Mouse (Mus musculus) frontal cortex, postnatal 10 days (tissue): Measurements from ENCODE around the gene Nck2.
"Not testable (repeated sequence)": the region's sequence is repeated elsewhere in the genome, so short reads cannot be mapped to it uniquely, and the experiment has no call there.

Experiments used
- DNase-seq, 2 experiments: peaks; one replicate each; pipeline ENCODE4 v3.0.0; 2022; ENCODE audit warnings: low spot score in 2 of 2, mixed read lengths in 1 of 2

Nck2 gene

DNA sequence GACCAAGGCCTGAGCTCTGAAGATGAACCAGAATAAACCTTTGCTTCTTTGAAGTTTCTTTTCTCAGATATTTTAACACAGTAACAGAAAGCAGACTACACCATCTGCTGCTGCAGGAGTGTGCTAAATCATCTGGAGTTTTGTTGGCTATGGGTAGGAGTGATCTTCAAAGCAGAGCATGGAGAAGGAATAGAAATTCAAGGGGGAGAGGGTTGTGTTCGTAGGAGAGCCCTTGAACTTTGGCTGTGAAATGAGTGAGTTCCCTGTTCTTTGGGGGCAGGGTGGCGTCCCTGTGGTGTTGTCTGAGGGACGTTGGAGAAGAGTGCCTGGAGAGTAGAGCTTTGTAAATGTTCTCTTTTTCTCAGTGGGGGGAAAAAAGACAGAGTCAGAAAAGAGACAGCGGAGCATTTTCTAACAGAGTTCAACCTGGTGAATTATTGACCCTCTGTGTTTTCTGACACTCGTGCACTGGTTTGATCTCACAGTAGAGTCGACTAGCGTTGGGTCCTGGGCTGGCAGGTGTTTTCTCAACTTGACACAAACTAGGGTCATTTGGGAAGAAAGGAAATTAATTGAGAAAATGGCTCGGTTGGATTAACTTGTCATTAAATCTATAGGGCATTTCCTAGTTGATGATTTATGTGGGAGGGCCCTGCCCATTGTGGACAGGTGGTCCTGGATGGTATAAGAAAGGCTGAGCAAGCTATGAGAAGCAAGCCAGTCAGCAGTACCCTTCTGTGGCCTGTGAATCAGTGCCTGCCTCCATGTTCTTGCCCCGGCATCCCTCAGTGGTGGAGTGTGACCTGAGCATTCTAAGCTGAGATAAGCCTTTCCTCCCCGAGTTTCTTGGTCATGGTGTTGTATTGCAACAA, 57.8 kb downstream of the Nck2 start:
- no peak for DNase-seq

DNA sequence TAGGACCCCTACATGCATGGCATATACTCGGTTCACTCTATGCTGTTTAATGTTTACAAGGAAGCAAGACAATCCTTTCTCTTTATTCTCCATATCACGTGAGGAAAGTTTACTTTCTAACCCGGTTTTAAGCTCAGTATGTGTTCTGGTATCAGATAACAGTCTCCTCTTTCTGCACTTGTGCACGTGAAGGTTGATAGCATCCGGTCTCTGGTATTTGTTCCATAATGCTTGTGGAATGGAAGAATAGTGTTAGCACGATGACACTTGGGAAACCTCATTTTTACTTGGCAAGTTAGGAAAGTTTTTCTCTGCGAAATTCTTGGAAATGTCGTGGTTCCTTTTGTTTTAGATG, 58.4 kb downstream of the Nck2 start:
- no peak for DNase-seq

GRCm38 (mm10) chr1:43503261-43503660, 58.9 kb downstream of the Nck2 start:
- no peak for DNase-seq

- no peak for DNase-seq
These were observed 59.3 kb downstream of the Nck2 start for GRCm38 (mm10) chr1:43503676-43504075.

DNA sequence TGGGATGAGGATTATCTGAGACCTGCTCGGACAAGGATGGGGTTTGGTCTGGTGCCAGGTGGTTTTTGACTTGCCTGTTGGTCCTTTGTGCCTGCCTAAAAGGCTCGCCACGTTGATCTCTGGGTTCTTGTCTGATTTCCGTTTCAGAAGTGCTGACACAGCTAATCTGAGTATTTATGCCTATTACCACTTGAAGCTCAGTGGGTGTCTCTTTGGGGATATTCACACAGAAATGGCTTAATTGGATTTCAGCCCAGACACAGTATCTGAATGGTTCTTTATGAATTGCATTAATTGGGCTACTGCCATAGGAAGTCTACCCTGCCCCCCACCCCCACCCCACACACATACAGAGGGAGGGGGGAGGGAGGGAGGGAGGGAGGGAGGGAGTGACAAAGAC, 59.9 kb downstream of the Nck2 start:
- no peak for DNase-seq

GRCm38 (mm10) chr1:43506638-43507037, 62.3 kb downstream of the Nck2 start:
- DNase-seq = no peak

GRCm38 (mm10) chr1:43507809-43508208, 63.4 kb downstream of the Nck2 start:
- no peak for DNase-seq

- no peak for DNase-seq
These were observed 66.9 kb downstream of the Nck2 start for GRCm38 (mm10) chr1:43511256-43511655.

- no peak for DNase-seq
These were observed 67.3 kb downstream of the Nck2 start for GRCm38 (mm10) chr1:43511667-43512066.

- DNase-seq = no peak
These were observed 73.0 kb downstream of the Nck2 start for GRCm38 (mm10) chr1:43517405-43517804.

DNA sequence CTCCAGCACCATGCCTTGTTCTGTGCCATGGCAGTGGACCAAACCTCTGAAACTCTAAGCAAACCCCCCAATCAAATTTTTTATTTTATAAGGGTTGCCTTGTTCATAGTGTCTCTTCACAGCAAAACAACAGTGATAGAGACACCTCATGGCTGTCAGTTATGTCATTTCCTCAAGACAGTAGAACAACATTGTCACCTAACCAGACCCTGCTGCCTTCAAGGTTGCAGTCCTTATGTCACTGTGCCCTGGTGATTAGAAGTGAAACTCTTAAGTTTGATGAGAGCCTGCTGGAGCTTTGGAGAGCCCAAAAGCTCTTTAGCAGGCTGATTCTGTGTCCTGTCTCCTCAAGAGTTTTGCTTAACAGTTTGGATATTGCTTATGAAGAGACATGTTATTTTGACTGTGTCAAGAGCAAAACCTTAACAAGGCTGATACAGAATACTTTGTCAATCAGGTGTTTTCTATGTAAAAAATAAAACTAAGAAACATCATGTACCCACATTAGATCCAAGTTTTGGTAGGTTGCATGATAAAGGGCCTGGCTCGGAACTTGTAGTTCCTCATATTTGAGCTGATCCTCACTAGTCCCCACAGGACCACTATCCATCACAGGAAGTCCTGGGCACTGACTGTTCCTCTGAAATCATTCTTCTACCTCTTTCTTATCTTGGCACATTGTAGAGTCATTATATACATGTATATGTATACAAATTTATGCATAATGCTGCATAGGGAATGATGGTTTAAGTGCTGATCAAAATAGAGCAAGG, 76.0 kb downstream of the Nck2 start:
- no peak for DNase-seq

DNA sequence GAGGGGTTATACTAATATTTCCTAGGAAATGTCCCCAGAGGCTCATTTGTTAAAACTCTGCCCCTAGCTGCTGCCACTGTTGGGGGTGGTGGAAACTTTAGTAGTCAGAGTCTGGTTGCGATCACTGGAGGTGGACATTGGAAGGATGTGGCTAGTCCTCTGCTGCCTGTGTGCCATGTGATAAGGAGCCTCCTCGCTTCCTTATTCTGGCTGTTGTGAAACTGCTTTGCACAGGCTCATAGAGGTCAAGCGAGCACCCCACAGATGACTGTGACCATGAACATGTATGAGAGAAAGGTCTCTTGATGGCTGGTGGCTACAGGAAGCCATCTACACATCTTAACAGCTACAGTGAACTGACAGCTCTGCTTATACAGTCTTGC, 76.6 kb downstream of the Nck2 start:
- DNase-seq = no peak

DNA sequence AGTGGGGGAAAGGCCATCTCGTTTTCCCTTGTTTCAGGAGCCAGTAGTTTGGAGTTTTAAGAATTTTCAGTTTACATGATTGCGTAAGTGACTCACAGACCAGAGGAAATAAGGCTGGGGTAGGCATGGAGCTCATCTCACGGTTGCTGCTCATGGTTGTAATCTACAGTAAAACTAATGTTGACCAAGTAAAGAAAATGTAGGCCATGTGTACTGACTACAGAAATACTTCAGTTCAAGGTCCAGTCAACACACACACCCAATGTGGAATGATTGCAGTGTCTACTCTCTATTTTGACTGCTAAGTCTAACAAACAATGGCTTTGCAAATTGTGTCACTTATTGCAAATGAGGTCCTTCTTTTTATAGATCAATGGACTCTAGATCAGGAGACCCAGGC, 77.1 kb downstream of the Nck2 start:
- DNase-seq = no peak

DNA sequence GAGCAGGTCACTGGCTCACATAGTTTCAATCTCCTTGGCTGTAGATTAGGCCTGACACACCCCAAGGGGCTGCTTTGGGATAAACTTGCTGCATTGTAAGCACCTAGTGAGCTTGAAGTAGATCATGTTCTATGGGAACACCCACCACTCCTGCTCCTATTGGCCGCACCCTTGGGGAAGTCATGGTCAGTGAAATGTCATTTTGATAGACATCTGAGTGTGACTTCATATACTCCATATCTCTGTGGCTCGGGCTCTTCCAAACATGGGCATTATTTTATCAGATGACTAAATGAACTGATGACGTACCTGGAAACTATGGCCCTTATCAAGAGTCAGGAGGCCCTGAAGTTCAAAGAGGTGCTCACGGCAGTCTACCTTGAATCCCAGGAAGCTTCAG, 77.6 kb downstream of the Nck2 start:
- no peak for DNase-seq

DNA sequence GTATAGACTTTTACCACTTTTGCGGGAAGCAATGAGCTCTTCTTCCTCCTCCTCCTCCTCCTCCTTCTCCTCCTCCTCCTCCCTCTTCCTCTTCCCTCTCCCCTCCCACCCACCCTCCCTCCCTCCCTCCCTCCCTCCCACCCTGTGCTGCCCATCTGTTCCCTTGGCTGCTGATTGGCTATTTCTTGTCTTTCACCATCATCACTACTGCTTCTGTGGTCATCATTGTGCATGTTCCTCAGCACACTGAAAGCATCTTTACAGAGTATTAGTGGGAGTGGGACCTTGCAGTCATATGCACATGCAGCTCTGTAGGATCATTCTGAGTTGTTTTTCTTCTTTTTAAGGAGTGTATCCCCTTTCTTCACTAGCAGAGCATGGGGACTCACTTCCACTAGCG, 78.6 kb downstream of the Nck2 start:
- no peak for DNase-seq

- no peak for DNase-seq
These were observed 80.0 kb downstream of the Nck2 start for GRCm38 (mm10) chr1:43524332-43524731.

DNA sequence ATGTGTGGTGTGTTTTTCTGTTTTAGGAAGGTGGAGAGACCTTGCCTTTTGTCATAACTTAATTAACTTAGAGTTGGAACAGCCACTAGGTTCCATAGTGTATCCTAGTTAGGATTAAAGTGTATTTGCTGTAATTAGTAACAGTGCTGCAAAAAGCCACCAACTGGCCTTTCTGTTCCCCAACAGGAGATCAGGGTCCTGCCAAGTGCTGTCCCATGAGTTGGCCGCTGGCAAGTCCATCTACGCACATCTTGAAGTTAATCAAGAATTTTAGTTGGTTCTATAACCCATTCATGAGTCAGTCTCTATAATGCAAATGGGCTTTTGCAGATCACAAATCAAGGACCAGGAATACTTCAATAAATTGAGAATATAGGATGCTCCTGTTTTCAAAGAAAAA, 83.9 kb downstream of the Nck2 start:
- DNase-seq = no peak

DNA sequence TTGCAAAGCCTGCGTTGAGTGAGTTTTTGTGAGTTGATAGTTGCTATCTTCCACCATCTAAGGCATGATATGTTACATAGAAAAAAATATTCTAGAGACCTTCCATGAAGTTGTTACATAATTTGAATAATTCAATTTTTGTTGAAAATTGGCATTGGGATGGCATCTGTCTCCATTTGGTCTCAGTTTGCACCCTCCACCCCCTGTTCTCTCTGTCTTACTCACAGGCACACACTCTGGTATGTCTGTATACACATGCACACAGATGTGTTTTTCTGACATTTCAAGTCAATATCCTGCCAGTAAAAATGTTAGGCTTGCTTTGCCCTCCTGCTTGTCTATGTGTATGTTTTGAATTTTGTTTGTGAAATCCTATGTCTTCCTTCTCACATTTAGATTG, 84.7 kb downstream of the Nck2 start:
- DNase-seq = no peak

DNA sequence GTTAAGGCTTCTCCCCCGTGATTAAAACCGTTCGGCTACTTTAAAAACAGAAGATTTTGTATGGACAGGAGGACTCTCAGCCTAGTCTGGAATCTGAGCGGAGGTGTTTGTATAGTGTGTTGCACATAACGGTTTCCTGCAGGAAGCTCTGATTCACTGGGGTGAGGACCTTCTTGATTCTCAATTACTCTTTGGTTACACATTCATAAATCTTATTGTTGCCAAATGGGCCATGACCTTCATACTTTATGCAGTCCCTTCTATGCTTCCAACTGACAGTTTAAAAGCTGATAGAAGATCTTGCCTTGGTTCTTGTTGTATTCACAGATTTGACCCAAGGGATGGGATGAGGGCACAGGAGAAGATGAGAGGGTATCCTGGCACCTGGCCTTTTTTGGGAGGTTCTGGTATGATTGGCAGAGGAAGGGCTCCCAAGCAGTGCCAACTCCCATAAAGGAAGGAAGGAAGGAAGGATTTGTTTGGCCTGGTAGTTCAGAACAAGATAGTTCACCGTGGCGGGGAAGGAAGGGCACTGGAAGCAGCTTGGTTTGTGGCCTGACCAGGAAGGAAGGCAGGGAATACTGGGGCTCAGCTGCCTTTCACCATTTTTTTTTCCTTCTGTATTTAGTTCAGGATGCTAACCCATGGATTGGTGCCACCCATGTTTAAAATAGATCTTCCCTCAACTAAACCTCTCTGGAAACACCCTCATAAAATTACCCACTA, 86.1 kb downstream of the Nck2 start:
- no peak for DNase-seq

DNA sequence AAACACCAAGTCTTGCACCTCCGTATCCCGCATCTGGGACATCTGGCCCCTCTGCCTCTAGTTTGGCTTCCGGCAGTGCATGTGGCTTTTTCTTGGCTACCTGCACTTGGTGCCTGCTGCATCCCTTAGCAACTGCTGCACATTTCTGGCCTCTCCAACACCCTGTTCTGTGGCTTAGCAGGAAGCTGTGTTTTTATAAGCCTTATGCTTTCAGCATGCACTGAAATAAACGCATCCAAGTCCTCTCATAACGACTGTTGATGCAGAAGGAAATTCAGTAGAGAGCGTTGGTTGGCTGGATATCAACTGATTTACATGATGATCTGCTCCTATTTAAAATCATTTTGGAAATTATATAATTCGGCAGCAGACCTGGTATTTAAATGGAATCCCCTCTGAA, 86.9 kb downstream of the Nck2 start:
- DNase-seq = peak in 1 of 2 experiments; percentile 18

- no peak for DNase-seq
These were observed 87.9 kb downstream of the Nck2 start for GRCm38 (mm10) chr1:43532279-43532678.

DNA sequence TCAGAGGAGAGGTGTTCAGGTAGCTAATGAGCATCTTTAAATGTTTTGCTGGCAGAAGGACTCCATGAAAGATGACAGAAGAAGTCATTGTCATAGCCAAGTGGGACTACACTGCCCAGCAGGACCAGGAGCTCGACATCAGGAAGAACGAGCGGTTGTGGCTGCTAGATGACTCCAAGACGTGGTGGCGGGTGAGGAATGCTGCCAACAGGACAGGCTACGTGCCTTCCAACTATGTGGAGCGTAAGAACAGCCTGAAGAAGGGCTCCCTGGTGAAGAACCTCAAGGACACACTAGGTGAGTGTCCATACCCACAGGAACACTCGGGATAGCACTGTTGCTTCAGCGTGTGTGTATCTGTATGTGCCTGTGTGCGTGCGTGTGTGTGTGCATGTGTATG, 89.1 kb downstream of the Nck2 start:
- DNase-seq = not testable (repeated sequence)
